Mouse (Mus musculus) myocyte (in vitro differentiated cells): ENCODE results near the gene Ucn. TPM values are rescaled to one million over a fixed set of nuclear protein-coding genes. Genes with fewer than 3 reads are reported as not detected.

Source experiments
- H3K27me3 ChIP-seq: one replicate; pipeline ENCODE4 v1.6.1; 2011; ENCODE audit not compliant: control insufficient read depth, insufficient read depth, insufficient read length
- H3K36me3 ChIP-seq: one replicate; pipeline ENCODE4 v1.6.1; 2011; ENCODE audit not compliant: control insufficient read depth, insufficient read depth
- H3K4me2 ChIP-seq: one replicate; pipeline ENCODE4 v1.6.1; 2011; ENCODE audit warnings: low read depth, control low read depth
- H3K4me3 ChIP-seq: one replicate; pipeline ENCODE4 v1.5.1; 2011; ENCODE audit warnings: mild to moderate bottlenecking, control low read depth, moderate library complexity
- H3K79me2 ChIP-seq: one replicate; pipeline ENCODE4 v1.6.1; 2011; ENCODE audit not compliant: control insufficient read depth, insufficient read depth
- H3ac ChIP-seq: one replicate; pipeline ENCODE4 v1.6.1; 2011; ENCODE audit not compliant: control insufficient read depth, insufficient read length
- CEBPB ChIP-seq: IDR thresholded peaks from 2 replicates; pipeline ENCODE4 v1.6.1; 2011; ENCODE audit warnings: mild to moderate bottlenecking, moderate library complexity; ENCODE audit not compliant: poor library complexity, insufficient read depth, severe bottlenecking
- E2F4 ChIP-seq: IDR thresholded peaks from one replicate; pipeline ENCODE4 v1.6.1; 2011; ENCODE audit warnings: mild to moderate bottlenecking, control low read depth, moderate library complexity; ENCODE audit not compliant: insufficient read depth
- MAX ChIP-seq: IDR thresholded peaks from one replicate; pipeline ENCODE4 v1.6.1; 2011; ENCODE audit warnings: low read depth, mild to moderate bottlenecking, control low read depth
- MYOD1 ChIP-seq, 3 experiments: IDR thresholded peaks; one replicate each; pipeline ENCODE4 v1.6.1; 2011; ENCODE audit warnings: control low read depth in 2 of 3, low read depth in 2 of 3, mild to moderate bottlenecking in 2 of 3, moderate library complexity in 1 of 3; ENCODE audit not compliant: insufficient read length in 2 of 3, control insufficient read depth in 1 of 3
- MYOG ChIP-seq, 3 experiments: IDR thresholded peaks; one replicate each; pipeline ENCODE4 v1.6.1; 2011; ENCODE audit warnings: control low read depth in 2 of 3, low read depth in 2 of 3, mild to moderate bottlenecking in 2 of 3; ENCODE audit not compliant: insufficient read length in 2 of 3, control insufficient read depth in 1 of 3, insufficient read depth in 1 of 3
- POLR2A ChIP-seq: IDR thresholded peaks from one replicate; pipeline ENCODE4 v1.6.1; 2011; ENCODE audit warnings: low read depth, mild to moderate bottlenecking, control low read depth, moderate library complexity; ENCODE audit not compliant: insufficient read length
- POLR2AphosphoS2 ChIP-seq: IDR thresholded peaks from one replicate; pipeline ENCODE4 v1.6.1; 2011; ENCODE audit warnings: low read depth, control low read depth; ENCODE audit not compliant: insufficient read length
- REST ChIP-seq: IDR thresholded peaks from one replicate; pipeline ENCODE4 v1.6.1; 2011; ENCODE audit warnings: mild to moderate bottlenecking, control low read depth, moderate library complexity; ENCODE audit not compliant: insufficient read depth, insufficient read length
- SRF ChIP-seq: IDR thresholded peaks from one replicate; pipeline ENCODE4 v1.6.1; 2011; ENCODE audit warnings: low read depth; ENCODE audit not compliant: control insufficient read depth, insufficient read length
- TCF12 ChIP-seq: IDR thresholded peaks from one replicate; pipeline ENCODE4 v1.6.1; 2011; ENCODE audit warnings: mild to moderate bottlenecking, control low read depth; ENCODE audit not compliant: poor library complexity, insufficient read depth, severe bottlenecking
- TCF3 ChIP-seq: IDR thresholded peaks from one replicate; pipeline ENCODE4 v1.6.1; 2011; ENCODE audit warnings: low read depth, control low read depth; ENCODE audit not compliant: insufficient read length
- USF1 ChIP-seq: IDR thresholded peaks from one replicate; pipeline ENCODE4 v1.6.1; 2011; ENCODE audit warnings: low read depth, mild to moderate bottlenecking, control low read depth, moderate library complexity
- polyA plus RNA-seq: library from polyadenylated mRNA; unstranded; fragments of >200 nt; fragmentation: generic; extraction: Trizol; gene quantifications from one replicate; pipeline ENCODE4 v1.2.1, GENCODE M21; 2012; ENCODE audit warnings: missing spikeins

Ucn gene
- polyA plus RNA-seq, 1 experiment, result 0.78 TPM

- peaks cover 5% of the 10 kb centered on the region for H3K36me3 ChIP-seq
- TF ChIP-seq MYOG (IDR thresholded peaks at IDR 0.05; ENCODE audit: control insufficient read depth in 1 of 3, insufficient read depth in 1 of 3, insufficient read length in 2 of 3, low read depth in 2 of 3) (no peak), E2F4 (no peak), MYOD1 (IDR thresholded peaks at IDR 0.05; ENCODE audit: control insufficient read depth in 1 of 3, insufficient read length in 2 of 3, low read depth in 2 of 3) (peak in 1 of 3 experiments; percentile 17), SRF (no peak), USF1 (no peak), TCF3 (no peak)
- peak overlapping the region; percentile 70 for H3ac ChIP-seq
- H3K27me3 ChIP-seq, result no peaks in the 10 kb centered on the region
- H3K4me3 ChIP-seq, result peak overlapping the region; percentile 75
- peak overlapping the region; percentile 91 for H3K4me2 ChIP-seq
- no peaks in the 10 kb centered on the region for H3K79me2 ChIP-seq
These were observed 15.0 kb upstream of the Ucn start for GRCm38 (mm10) chr5:31153516-31154151.

DNA sequence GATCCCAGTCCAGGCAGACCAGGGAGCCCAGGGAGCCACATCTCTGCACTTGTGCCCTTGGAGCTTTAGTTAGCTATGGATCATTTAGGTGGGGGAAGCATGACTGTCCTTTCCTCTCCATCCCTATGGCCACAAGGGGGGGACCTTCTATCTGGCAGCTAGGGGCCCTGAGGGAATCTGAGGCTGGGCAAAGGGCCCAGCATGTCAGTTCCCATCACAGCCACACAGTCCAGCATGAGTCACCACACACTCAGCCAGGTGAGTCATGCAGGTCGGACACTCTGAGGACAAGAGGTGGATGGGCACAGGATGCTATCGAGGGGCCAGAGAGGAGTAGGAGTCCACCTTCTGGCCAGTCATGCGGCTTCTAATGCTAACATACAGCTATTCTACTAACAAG is 13.1 kb upstream of the Ucn start:
- Histone ChIP-seq H3K79me2 (no peaks in the 10 kb centered on the region), H3K27me3 (no peaks in the 10 kb centered on the region), H3ac (no peak overlapping the region), H3K4me2 (no peak overlapping the region), H3K4me3 (no peak overlapping the region), H3K36me3 (no peaks in the 10 kb centered on the region)
- TF ChIP-seq TCF3 (no peak), SRF (no peak), USF1 (no peak), MYOD1 (IDR thresholded peaks at IDR 0.05; ENCODE audit: control insufficient read depth in 1 of 3, insufficient read length in 2 of 3, low read depth in 2 of 3) (no peak), POLR2A (no peak), REST (no peak), E2F4 (no peak), MAX (no peak), POLR2AphosphoS2 (no peak), TCF12 (no peak), MYOG (IDR thresholded peaks at IDR 0.05; ENCODE audit: control insufficient read depth in 1 of 3, insufficient read depth in 1 of 3, insufficient read length in 2 of 3, low read depth in 2 of 3) (no peak)

- Histone ChIP-seq H3K27me3 (no peaks in the 10 kb centered on the region), H3K4me2 (no peak overlapping the region), H3K36me3 (no peaks in the 10 kb centered on the region), H3ac (no peak overlapping the region), H3K4me3 (no peak overlapping the region), H3K79me2 (no peaks in the 10 kb centered on the region)
- TF ChIP-seq MYOG (IDR thresholded peaks at IDR 0.05; ENCODE audit: control insufficient read depth in 1 of 3, insufficient read depth in 1 of 3, insufficient read length in 2 of 3, low read depth in 2 of 3), result no peak
- TF ChIP-seq TCF3, result no peak
- TF ChIP-seq SRF, result no peak
- TF ChIP-seq TCF12, result no peak
- TF ChIP-seq REST, result no peak
- TF ChIP-seq CEBPB, result no peak
- TF ChIP-seq POLR2A, result no peak
- TF ChIP-seq USF1, result no peak
- no peak for TF ChIP-seq POLR2AphosphoS2
- TF ChIP-seq MYOD1 (IDR thresholded peaks at IDR 0.05; ENCODE audit: control insufficient read depth in 1 of 3, insufficient read length in 2 of 3, low read depth in 2 of 3), result no peak
- TF ChIP-seq MAX, result no peak
- TF ChIP-seq E2F4, result no peak
These were observed 11.2 kb upstream of the Ucn start for GRCm38 (mm10) chr5:31149781-31150180.

DNA sequence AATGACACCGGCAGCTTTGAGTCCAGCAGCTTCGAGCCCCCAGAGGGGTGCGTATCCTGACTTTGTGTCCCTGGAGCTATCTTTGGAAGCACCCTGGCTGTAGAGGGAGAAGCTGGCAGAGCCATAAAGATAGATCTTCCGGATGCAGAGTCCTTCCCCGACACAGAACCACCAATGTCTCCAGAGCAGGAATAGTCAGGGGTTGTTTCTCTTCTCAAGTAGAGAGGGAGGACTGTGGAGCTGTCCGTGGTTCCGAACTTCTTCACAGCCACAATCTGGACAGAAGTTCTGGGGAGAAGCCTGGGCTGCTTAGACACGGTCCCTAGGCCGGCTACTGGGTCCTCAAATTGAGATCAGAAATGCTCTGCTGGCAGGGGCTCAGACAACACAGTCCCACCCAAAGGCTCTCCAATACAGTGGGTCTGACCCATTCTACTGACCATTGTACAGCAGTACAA is 368 bp upstream of the Ucn start:
- TF ChIP-seq POLR2AphosphoS2 (no peak), MYOD1 (IDR thresholded peaks at IDR 0.05; ENCODE audit: control insufficient read depth in 1 of 3, insufficient read length in 2 of 3, low read depth in 2 of 3) (no peak), REST (peak; percentile 68)
- peaks cover 22% of the 10 kb centered on the region for H3K27me3 ChIP-seq
- no peaks in the 10 kb centered on the region for H3K36me3 ChIP-seq
- H3K79me2 ChIP-seq, result no peaks in the 10 kb centered on the region
- H3K4me2 ChIP-seq, result no peak overlapping the region
- no peak overlapping the region for H3K4me3 ChIP-seq
- H3ac ChIP-seq, result no peak overlapping the region

GRCm38 (mm10) chr5:31137658-31138057 is 971 bp downstream of the Ucn start:
- no peak for TF ChIP-seq POLR2AphosphoS2
- no peak for TF ChIP-seq MAX
- TF ChIP-seq TCF12, result no peak
- no peak for TF ChIP-seq CEBPB
- TF ChIP-seq E2F4, result no peak
- TF ChIP-seq MYOG (IDR thresholded peaks at IDR 0.05; ENCODE audit: control insufficient read depth in 1 of 3, insufficient read depth in 1 of 3, insufficient read length in 2 of 3, low read depth in 2 of 3), result no peak
- TF ChIP-seq REST, result no peak
- no peak for TF ChIP-seq USF1
- no peak for TF ChIP-seq MYOD1 (IDR thresholded peaks at IDR 0.05; ENCODE audit: control insufficient read depth in 1 of 3, insufficient read length in 2 of 3, low read depth in 2 of 3)
- TF ChIP-seq SRF, result no peak
- no peak for TF ChIP-seq POLR2A
- TF ChIP-seq TCF3, result no peak
- Histone ChIP-seq H3K4me3 (no peak overlapping the region), H3K36me3 (no peaks in the 10 kb centered on the region), H3K27me3 (peaks cover 22% of the 10 kb centered on the region), H3ac (no peak overlapping the region), H3K4me2 (no peak overlapping the region), H3K79me2 (no peaks in the 10 kb centered on the region)
